Mouse (Mus musculus) retina, embryonic 14.5 days (tissue): ENCODE data around the gene Cxcl10.

ENCODE experiments used
- DNase-seq: peaks from one replicate; pipeline ENCODE4 v3.0.0-alpha.2; 2015; ENCODE audit warnings: low spot score

Cxcl10 gene

GRCm38 (mm10) chr5:92318596-92318995, 30.1 kb downstream of the Cxcl10 start:
- no peak for DNase-seq

GRCm38 (mm10) chr5:92318119-92318518, 30.6 kb downstream of the Cxcl10 start:
- no peak for DNase-seq

- no peak for DNase-seq
These were observed 34.9 kb downstream of the Cxcl10 start for GRCm38 (mm10) chr5:92313776-92314175.

- peak; percentile 92 for DNase-seq
These were observed 36.5 kb downstream of the Cxcl10 start for GRCm38 (mm10) chr5:92312046-92312715.

GRCm38 (mm10) chr5:92309681-92310511, 38.8 kb downstream of the Cxcl10 start, which contains the start of gene Sdad1:
TSS of gene Sdad1 (minus strand) at chr5:92310479.
- DNase-seq = peak; percentile 97

GRCm38 (mm10) chr5:92304291-92304690, 44.4 kb downstream of the Cxcl10 start:
- DNase-seq = no peak

GRCm38 (mm10) chr5:92302149-92302840, 46.4 kb downstream of the Cxcl10 start:
- DNase-seq = no peak
